Mouse (Mus musculus) lung, adult 2 months (tissue): ENCODE results near the gene Gata5. TPM values are rescaled to one million over a fixed set of nuclear protein-coding genes. Genes with fewer than 3 reads are reported as not detected.

Experiments used
- DNase-seq: peaks from one replicate; pipeline ENCODE4 v3.0.0; 2022
- H3K4me1 ChIP-seq: fragments of 200-500 bp; 2 replicates; pipeline ENCODE4 v1.6.1; 2011; ENCODE audit warnings: low read length; ENCODE audit not compliant: control insufficient read depth, insufficient read depth
- H3K4me3 ChIP-seq: fragments of 200-500 bp; replicated peaks from 2 replicates; pipeline ENCODE3; 2011; ENCODE audit warnings: low read depth, mild to moderate bottlenecking, control low read depth, low read length; ENCODE audit errors: extremely low read depth
- CTCF ChIP-seq: fragments of 200-500 bp; IDR thresholded peaks from 2 replicates; pipeline ENCODE4 v1.5.1; 2011; ENCODE audit warnings: mild to moderate bottlenecking, low read length, control low read depth; ENCODE audit not compliant: insufficient read depth
- POLR2A ChIP-seq: fragments of 200-500 bp; IDR thresholded peaks from 2 replicates; pipeline ENCODE4 v1.6.1; 2011; ENCODE audit warnings: low read depth, mild to moderate bottlenecking, control low read depth, low read length, borderline replicate concordance; ENCODE audit errors: extremely low read depth
- WGBS: fragments of 180-500 bp; shearing (Covaris S2); methylation state at CpG from one replicate; pipeline ENCODE4 v1.1.7; 2018; 5-methylcytosine and 5-hydroxymethylcytosine counted together
- polyA plus RNA-seq: library from polyadenylated mRNA; depleted of rRNA; stranded (reverse); fragments of >200 nt; gene quantifications from 2 replicates; pipeline ENCODE4 v1.2.3, GENCODE M21; 2012

Gene Gata5
- polyA plus RNA-seq, 1 experiment: 5.4 TPM

GRCm38 (mm10) chr2:180346820-180347497, 12.5 kb upstream of the Gata5 start:
- no peak for TF ChIP-seq POLR2A
- TF ChIP-seq CTCF: peak; percentile 76
- Histone ChIP-seq H3K4me3 (no peak overlapping the region), H3K4me1 (peaks cover 6% of the 10 kb centered on the region; the same call in 1 of the 2 replicates)
- DNase-seq: peak; percentile 77
- WGBS: 22% methylated on average over 9 of the region's 9 CpGs

GRCm38 (mm10) chr2:180343092-180343491, 8.6 kb upstream of the Gata5 start:
- H3K4me1 ChIP-seq: peaks cover 10% of the 10 kb centered on the region; the same call in 1 of the 2 replicates
- H3K4me3 ChIP-seq: no peak overlapping the region
- no peak for DNase-seq
- 76% methylated on average over 13 of the region's 13 CpGs for WGBS
- TF ChIP-seq POLR2A (no peak), CTCF (no peak)

- Histone ChIP-seq H3K4me1 (peaks cover 10% of the 10 kb centered on the region; the same call in 1 of the 2 replicates), H3K4me3 (no peak overlapping the region)
- no peak for DNase-seq
- TF ChIP-seq POLR2A (no peak), CTCF (no peak)
- 46% methylated on average over 2 of the region's 2 CpGs for WGBS
Observed at GRCm38 (mm10) chr2:180342189-180342588, 7.7 kb upstream of the Gata5 start.

DNA sequence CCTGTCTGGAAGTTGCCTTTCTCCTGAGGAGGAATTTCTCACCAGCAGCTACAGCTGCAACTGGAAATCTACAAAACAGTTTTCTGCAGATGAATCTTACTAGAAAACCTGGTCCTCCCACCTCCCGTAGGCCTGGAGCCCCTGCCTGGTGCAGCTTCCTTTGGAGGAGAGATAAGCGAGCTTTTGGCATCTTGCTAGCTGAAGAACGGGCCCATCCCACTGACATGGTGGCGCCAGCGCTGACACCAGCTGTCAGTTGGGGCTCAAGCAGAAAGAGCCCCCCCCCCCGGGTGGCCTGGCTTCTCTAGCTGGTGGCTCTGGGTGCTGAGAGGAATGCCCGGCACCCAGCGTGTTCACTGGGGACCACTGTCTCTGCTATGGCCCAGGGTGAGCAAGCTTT, 6.7 kb upstream of the Gata5 start:
- WGBS: 52% methylated on average over 8 of the region's 8 CpGs
- DNase-seq: no peak
- no peak overlapping the region for H3K4me3 ChIP-seq
- peaks cover 4% of the 10 kb centered on the region; the same call in 1 of the 2 replicates for H3K4me1 ChIP-seq
- no peak for TF ChIP-seq CTCF
- TF ChIP-seq POLR2A: no peak

DNA sequence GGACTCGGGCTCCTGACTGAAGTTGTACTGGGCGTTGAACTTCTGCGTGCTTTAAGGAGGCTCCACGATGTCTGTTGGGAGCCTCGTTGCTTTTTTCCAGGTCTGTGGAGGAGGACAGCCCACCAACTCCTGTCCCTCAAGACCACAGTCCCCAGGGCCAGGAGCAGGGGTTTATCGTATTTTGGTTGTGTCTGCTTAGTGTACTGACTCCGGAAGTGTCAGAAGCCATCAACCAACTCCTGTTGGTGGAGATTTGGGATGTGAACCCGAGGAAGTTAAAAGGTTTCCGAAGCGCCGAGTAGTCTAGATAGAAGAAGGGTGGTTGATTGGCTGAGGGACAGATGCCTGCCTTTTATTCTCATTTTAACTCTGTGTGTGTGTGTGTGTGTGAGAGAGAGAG, 5.4 kb upstream of the Gata5 start:
- H3K4me3 ChIP-seq: no peak overlapping the region
- H3K4me1 ChIP-seq: peaks cover 5% of the 10 kb centered on the region; the same call in 1 of the 2 replicates
- 25% methylated on average over 11 of the region's 11 CpGs for WGBS

GRCm38 (mm10) chr2:180333778-180334550, 535 bp downstream of the Gata5 start:
- H3K4me1 ChIP-seq: peaks cover 3% of the 10 kb centered on the region; the same call in 1 of the 2 replicates
- H3K4me3 ChIP-seq: peak overlapping the region; percentile 53
- TF ChIP-seq CTCF: no peak
- no peak for TF ChIP-seq POLR2A
- DNase-seq: no peak
- 1% methylated on average over 69 of the region's 69 CpGs for WGBS

More for the DNA sequence above, 5.4 kb upstream of the Gata5 start:
- no peak for DNase-seq
- TF ChIP-seq POLR2A: no peak
- TF ChIP-seq CTCF: no peak

- TF ChIP-seq POLR2A: no peak
- TF ChIP-seq CTCF: no peak
- Histone ChIP-seq H3K4me3 (no peak overlapping the region), H3K4me1 (no peaks in the 10 kb centered on the region; the same call in 1 of the 2 replicates)
- WGBS: 89% methylated on average over 1 of the region's 1 CpGs
- no peak for DNase-seq
Observed at GRCm38 (mm10) chr2:180329466-180329865, 5.0 kb downstream of the Gata5 start.

GRCm38 (mm10) chr2:180322674-180323355, 11.7 kb downstream of the Gata5 start:
- Histone ChIP-seq H3K4me3 (no peak overlapping the region), H3K4me1 (no peaks in the 10 kb centered on the region)
- TF ChIP-seq POLR2A (no peak), CTCF (no peak)
- DNase-seq: no peak
- 25% methylated on average over 14 of the region's 14 CpGs for WGBS

- H3K4me3 ChIP-seq: no peak overlapping the region
- WGBS: 84% methylated on average over 4 of the region's 4 CpGs
- TF ChIP-seq POLR2A: no peak
- no peak for TF ChIP-seq CTCF
- DNase-seq: no peak
- no peaks in the 10 kb centered on the region for H3K4me1 ChIP-seq
Observed at GRCm38 (mm10) chr2:180320216-180320615, 14.3 kb downstream of the Gata5 start.

DNA sequence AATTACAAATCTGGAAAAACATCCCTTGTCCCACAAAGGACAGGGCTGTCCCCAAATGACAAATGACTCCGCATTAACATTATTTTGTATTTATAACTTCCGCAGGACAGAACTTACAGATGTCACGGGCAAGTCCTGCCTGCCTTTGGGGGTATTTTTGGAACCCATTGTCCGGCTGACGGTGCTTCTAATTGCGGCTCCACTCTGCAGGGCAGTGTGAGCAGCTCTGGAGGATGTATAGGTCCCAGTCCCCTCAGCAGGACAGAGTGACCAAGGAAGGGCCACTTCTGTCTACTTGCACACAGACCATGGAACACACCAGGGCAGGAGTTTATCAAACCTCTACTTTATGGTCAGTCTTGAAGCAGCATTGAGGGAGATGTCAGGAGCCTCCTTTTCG, 16.9 kb downstream of the Gata5 start:
- Histone ChIP-seq H3K4me1 (no peaks in the 10 kb centered on the region), H3K4me3 (no peak overlapping the region)
- WGBS: 62% methylated on average over 7 of the region's 7 CpGs
- TF ChIP-seq POLR2A (no peak), CTCF (no peak)
- no peak for DNase-seq

GRCm38 (mm10) chr2:180314292-180314691, 20.2 kb downstream of the Gata5 start:
- no peaks in the 10 kb centered on the region for H3K4me1 ChIP-seq
- 88% methylated on average over 2 of the region's 2 CpGs for WGBS
- DNase-seq: no peak
- H3K4me3 ChIP-seq: no peak overlapping the region
- TF ChIP-seq POLR2A (no peak), CTCF (no peak)
